Mouse (Mus musculus): ENCODE measurements at regions not wholly inside any gene's neighbourhood (a gene's known extent, or its start where the extent isn't known, plus 50 kb on each side); places are given as distances from the start of the nearest gene placed in this dataset.

DNA sequence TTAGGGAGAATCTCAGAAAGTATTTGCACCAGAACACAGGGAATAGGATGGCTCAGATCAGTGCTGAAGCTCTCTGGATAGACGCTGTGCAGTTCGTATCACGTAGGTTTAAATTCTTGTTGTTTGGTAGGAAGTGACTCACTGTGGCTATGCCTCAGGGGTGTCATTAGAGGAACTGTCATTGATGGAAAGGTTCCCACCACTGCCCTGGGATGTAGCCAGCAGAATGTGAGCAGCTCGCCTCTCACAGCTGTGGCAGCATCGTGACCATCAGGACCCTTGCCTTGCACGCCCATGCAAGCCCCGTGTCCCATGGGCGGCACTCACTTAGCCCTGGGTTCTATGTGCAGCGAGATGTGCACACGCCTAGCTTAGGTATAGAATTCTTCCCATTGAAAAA is 651.6 kb upstream of the Gm19410 start:
- DNase-seq (ENCODE audit: low read depth, low spot score) = no peak
- no peak overlapping the region for H3K4me3 ChIP-seq (ENCODE audit: control insufficient read depth in 1 of 2, insufficient read depth in 1 of 2, low read depth in 2 of 2, low read length in 2 of 2)
- no peaks in the 10 kb centered on the region for H3K79me2 ChIP-seq (ENCODE audit: control insufficient read depth, insufficient read depth, low read length, poor library complexity)
- TF ChIP-seq NRF1 (IDR thresholded peaks at IDR 0.05; ENCODE audit: insufficient read depth, low read depth, low read length, poor library complexity, severe bottlenecking) (no peak), MAX (IDR thresholded peaks at IDR 0.05; ENCODE audit: low read length) (no peak), GABPA (IDR thresholded peaks at IDR 0.05; ENCODE audit: low read depth, low read length) (no peak), MXI1 (IDR thresholded peaks at IDR 0.05; ENCODE audit: low read depth, low read length) (no peak), MAZ (IDR thresholded peaks at IDR 0.05; ENCODE audit: low read depth, low read length) (no peak), MEF2A (IDR thresholded peaks at IDR 0.05; ENCODE audit: extremely low read depth, insufficient replicate concordance, low read depth, low read length, poor library complexity, severe bottlenecking) (no peak), UBTF (IDR thresholded peaks at IDR 0.05; ENCODE audit: borderline replicate concordance, insufficient read depth, low read depth, low read length) (no peak), ZKSCAN1 (IDR thresholded peaks at IDR 0.05; ENCODE audit: low read depth, low read length) (no peak), POLR2A (IDR thresholded peaks at IDR 0.05; ENCODE audit: control insufficient read depth in 1 of 2, insufficient read depth in 1 of 2, low read depth in 1 of 2, low read length in 2 of 2, poor library complexity in 1 of 2) (no peak)
- H3K4me1 ChIP-seq (ENCODE audit: control insufficient read depth in 1 of 2, insufficient read depth in 2 of 2, low read length in 2 of 2) = no peaks in the 10 kb centered on the region
- no peaks in the 10 kb centered on the region for H3K27me3 ChIP-seq (ENCODE audit: control insufficient read depth in 1 of 2, insufficient read depth in 2 of 2, low read length in 2 of 2)
- no peak overlapping the region for H3K9ac ChIP-seq (ENCODE audit: control insufficient read depth, low read depth, low read length, poor library complexity, severe bottlenecking)
- no peak overlapping the region for H3K27ac ChIP-seq (ENCODE audit: control insufficient read depth, low read depth, low read length)
- H3K36me3 ChIP-seq (ENCODE audit: control insufficient read depth in 1 of 2, insufficient read depth in 2 of 2, low read length in 2 of 2) = no peaks in the 10 kb centered on the region
- no peaks in the 10 kb centered on the region for H3K9me3 ChIP-seq (replicated peaks; ENCODE audit: insufficient read depth, low read length)

DNA sequence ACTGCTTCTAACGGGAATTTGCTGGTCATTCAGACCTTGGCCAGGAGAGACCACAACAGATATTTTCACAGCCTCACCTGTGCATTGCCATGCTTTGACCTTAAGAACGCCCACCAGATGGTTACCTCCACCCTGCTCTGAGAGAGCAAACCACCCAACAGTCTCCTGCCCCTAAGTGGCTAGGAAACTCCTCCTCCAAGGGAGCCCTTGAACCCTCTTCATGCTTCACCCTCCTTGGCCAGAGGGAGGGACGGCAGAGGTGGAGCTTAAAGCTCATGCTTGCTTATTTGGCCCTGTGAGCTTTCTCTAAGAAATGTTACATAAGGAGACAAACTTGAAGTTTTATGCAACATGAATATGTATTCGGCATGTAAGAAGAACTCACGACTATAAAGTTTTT is 645.0 kb upstream of the Gm19410 start:
- Histone ChIP-seq H3K9ac (ENCODE audit: control insufficient read depth, low read depth, low read length, poor library complexity, severe bottlenecking) (no peak overlapping the region), H3K27me3 (ENCODE audit: control insufficient read depth in 1 of 2, insufficient read depth in 2 of 2, low read length in 2 of 2) (no peaks in the 10 kb centered on the region), H3K9me3 (replicated peaks; ENCODE audit: insufficient read depth, low read length) (no peaks in the 10 kb centered on the region), H3K27ac (ENCODE audit: control insufficient read depth, low read depth, low read length) (no peak overlapping the region), H3K4me1 (ENCODE audit: control insufficient read depth in 1 of 2, insufficient read depth in 2 of 2, low read length in 2 of 2) (no peaks in the 10 kb centered on the region), H3K79me2 (ENCODE audit: control insufficient read depth, insufficient read depth, low read length, poor library complexity) (no peaks in the 10 kb centered on the region), H3K4me3 (ENCODE audit: control insufficient read depth in 1 of 2, insufficient read depth in 1 of 2, low read depth in 2 of 2, low read length in 2 of 2) (no peak overlapping the region), H3K36me3 (ENCODE audit: control insufficient read depth in 1 of 2, insufficient read depth in 2 of 2, low read length in 2 of 2) (no peaks in the 10 kb centered on the region)
- DNase-seq (ENCODE audit: low read depth, low spot score) = no peak
- TF ChIP-seq ELF1 (IDR thresholded peaks at IDR 0.05; ENCODE audit: low read depth, low read length) (no peak), EP300 (IDR thresholded peaks at IDR 0.05; ENCODE audit: low read depth in 1 of 2, low read length in 2 of 2) (no peak), TBP (IDR thresholded peaks at IDR 0.05; ENCODE audit: low read depth, low read length) (no peak), CHD1 (IDR thresholded peaks at IDR 0.05; ENCODE audit: low read depth, low read length) (no peak), MXI1 (IDR thresholded peaks at IDR 0.05; ENCODE audit: low read depth, low read length) (no peak), NELFE (IDR thresholded peaks at IDR 0.05; ENCODE audit: low read depth, low read length) (no peak), POLR2AphosphoS5 (IDR thresholded peaks at IDR 0.05; ENCODE audit: borderline replicate concordance, low read depth, low read length) (no peak), ZNF384 (IDR thresholded peaks at IDR 0.05; ENCODE audit: low read depth, low read length) (no peak), MAFK (IDR thresholded peaks at IDR 0.05; ENCODE audit: borderline replicate concordance, low read depth, low read length) (no peak), USF1 (IDR thresholded peaks at IDR 0.05; ENCODE audit: low read depth, low read length) (no peak), SMC3 (IDR thresholded peaks at IDR 0.05; ENCODE audit: low read depth, low read length) (no peak), HCFC1 (IDR thresholded peaks at IDR 0.05; ENCODE audit: low read depth, low read length) (no peak), ETS1 (IDR thresholded peaks at IDR 0.05; ENCODE audit: low read depth, low read length) (no peak), BHLHE40 (IDR thresholded peaks at IDR 0.05; ENCODE audit: borderline replicate concordance, low read depth, low read length) (no peak), GABPA (IDR thresholded peaks at IDR 0.05; ENCODE audit: low read depth, low read length) (no peak), JUND (IDR thresholded peaks at IDR 0.05; ENCODE audit: low read depth, low read length) (no peak), GATA1 (IDR thresholded peaks at IDR 0.05; ENCODE audit: low read depth, low read length) (no peak), MEF2A (IDR thresholded peaks at IDR 0.05; ENCODE audit: extremely low read depth, insufficient replicate concordance, low read depth, low read length, poor library complexity, severe bottlenecking) (no peak)
